Mouse (Mus musculus): ENCODE data around the gene Dppa4. TPM values are rescaled to one million over a fixed set of nuclear protein-coding genes. Genes with fewer than 3 reads are reported as not detected.

The Dppa4 gene
- total RNA-seq (2023) = not detected

DNA sequence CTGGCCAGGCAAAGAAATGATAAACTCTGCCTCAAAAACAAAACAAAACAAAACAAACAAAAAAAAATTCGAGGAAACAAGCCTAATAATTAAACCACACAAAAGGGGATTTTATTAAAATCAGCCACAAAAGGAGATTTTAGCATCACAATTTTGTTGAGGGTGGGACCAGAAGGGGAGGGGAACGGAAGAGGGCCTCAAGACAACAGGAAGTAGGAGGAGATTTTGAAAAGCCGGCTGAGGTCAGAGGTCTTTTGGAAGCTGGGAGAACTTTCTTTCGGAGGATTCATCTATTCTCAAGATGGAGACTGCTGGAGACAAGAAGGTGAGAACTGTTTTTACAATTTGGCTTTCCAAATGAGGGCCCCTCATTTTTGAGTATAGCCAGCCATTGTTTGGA is at the start of gene Dppa4:
TSS of gene Dppa4 (plus strand) at position 217 of the 400 bp plus-strand sequence.

DNA sequence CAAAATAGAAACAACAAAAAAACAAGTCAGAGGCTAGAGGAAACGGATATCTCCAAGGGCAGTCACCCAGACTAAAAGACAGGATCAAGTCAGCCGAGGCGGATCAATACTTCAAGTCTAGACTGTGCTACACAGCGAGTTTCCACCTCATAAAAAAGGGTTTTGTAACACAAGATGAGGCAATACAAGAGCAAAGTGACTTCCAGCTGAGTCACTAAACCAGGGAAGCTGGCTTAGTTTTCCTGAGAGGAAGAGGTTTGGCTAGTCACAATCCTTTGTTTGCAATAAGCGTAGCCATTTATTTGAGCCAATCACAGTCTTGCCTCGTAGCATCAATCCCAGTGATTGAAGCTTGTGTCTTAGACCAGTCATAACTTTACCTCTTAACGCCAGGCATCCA is 20.0 kb downstream of the Dppa4 start, which contains the start of gene Dppa2:
TSS of gene Dppa2 (plus strand) at position 400 of the 400 bp plus-strand sequence.

Other genes starting within 250 kb of the Dppa4 start
- gene Dppa2, start 20.2 kb downstream of the Dppa4 start, total RNA-seq (2023) = not detected
- not detected for gene Gm5485, start 128.7 kb downstream of the Dppa4 start, total RNA-seq (2023)
- not detected for gene Morc1, start 147.5 kb downstream of the Dppa4 start, total RNA-seq (2023)